In genomic region chr11:113789101-113789500, GRCm38 (mm10) we compare ENCODE assay signal across 8 mouse cellular contexts. TPM values are rescaled to one million over a fixed set of nuclear protein-coding genes. Genes with fewer than 3 reads are reported as not detected.
A peak's percentile ranks its signal among the peaks of the same experiment; 100 is the strongest.
DNase-seq lines count a peak whose midpoint lies in the region; ATAC-seq and TF ChIP-seq lines count a peak whose summit lies in the region.
"Had no signal": no experiment of that assay in that cellular context is flagged by ENCODE, and none has a peak within 500 bp of the region (broad histone marks: within the 10 kb centered on the region; RNA-seq: fewer than 3 reads in every experiment).

No protein-coding gene starts in this region.

- H3K27me3 ChIP-seq in kidney, embryonic 15.5 days: no peaks in the 10 kb centered on the region
- no peaks in the 10 kb centered on the region for H3K27me3 ChIP-seq in kidney, adult 2 months (replicated peaks; ENCODE audit: control insufficient read depth, insufficient read depth, low read length)
- H3K27me3 ChIP-seq in embryonic facial prominence, embryonic 10.5 days (replicated peaks; ENCODE audit: low read depth, poor library complexity, severe bottlenecking): 0 out of 2 replicates have a peak, but pooled peaks cover 5% of the 10 kb centered on the region
- no peaks in the 10 kb centered on the region for H3K27me3 ChIP-seq in embryonic facial prominence, embryonic 15.5 days
- peaks cover 24% of the 10 kb centered on the region for H3K27me3 ChIP-seq in liver, embryonic 12.5 days (replicated peaks)
- H3K27me3 ChIP-seq: hindbrain, embryonic 15.5 days had no signal

- H3K4me2 ChIP-seq in kidney, embryonic 15.5 days: 0 out of 2 replicates have a peak overlapping the region, but pooled peaks have one; percentile 1
- no peak overlapping the region for H3K4me2 ChIP-seq in embryonic facial prominence, embryonic 15.5 days (replicated peaks)
- H3K4me2 ChIP-seq in liver, embryonic 12.5 days: no peak overlapping the region
- H3K4me2 ChIP-seq: hindbrain, embryonic 15.5 days had no signal

- H3K4me1 ChIP-seq in kidney, embryonic 15.5 days: peaks cover 67% of the 10 kb centered on the region
- H3K4me1 ChIP-seq in kidney, adult 2 months (ENCODE audit: control insufficient read depth, insufficient read depth, low read length): no peaks in the 10 kb centered on the region
- H3K4me1 ChIP-seq in embryonic facial prominence, embryonic 10.5 days: peaks cover 79% of the 10 kb centered on the region
- H3K4me1 ChIP-seq in embryonic facial prominence, embryonic 15.5 days: peaks cover 47% of the 10 kb centered on the region
- H3K4me1 ChIP-seq in liver, embryonic 12.5 days: peaks cover 54% of the 10 kb centered on the region

- no peaks in the 10 kb centered on the region for H3K9me3 ChIP-seq in kidney, embryonic 15.5 days (replicated peaks)
- H3K9me3 ChIP-seq in embryonic facial prominence, embryonic 10.5 days: no peaks in the 10 kb centered on the region
- H3K9me3 ChIP-seq in embryonic facial prominence, embryonic 15.5 days (replicated peaks): no peaks in the 10 kb centered on the region
- no peaks in the 10 kb centered on the region for H3K9me3 ChIP-seq in liver, embryonic 12.5 days (replicated peaks)
- H3K9me3 ChIP-seq: hindbrain, embryonic 15.5 days had no signal

- H3K27ac ChIP-seq in kidney, embryonic 15.5 days: peak overlapping the region; percentile 81
- H3K27ac ChIP-seq in kidney, adult 2 months (ENCODE audit: insufficient read depth, low read depth, low read length): no peak overlapping the region
- peak overlapping the region; percentile 72 for H3K27ac ChIP-seq in embryonic facial prominence, embryonic 10.5 days (replicated peaks)
- peak overlapping the region; percentile 73; the same call in 1 of the 2 replicates for H3K27ac ChIP-seq in embryonic facial prominence, embryonic 15.5 days (replicated peaks)
- peak overlapping the region; percentile 45 for H3K27ac ChIP-seq in liver, embryonic 12.5 days
- H3K27ac ChIP-seq: hindbrain, embryonic 15.5 days had no signal

- no peak for TF ChIP-seq CTCF in kidney, adult 2 months (conservative IDR thresholded peaks at IDR 0.05; ENCODE audit: insufficient read depth, insufficient read length, low read depth, low read length)

- no peak overlapping the region for H3K4me3 ChIP-seq in kidney, embryonic 15.5 days (replicated peaks)
- H3K4me3 ChIP-seq in kidney, adult 2 months (ENCODE audit: insufficient read depth, low read depth, low read length): no peak overlapping the region
- no peak overlapping the region for H3K4me3 ChIP-seq in embryonic facial prominence, embryonic 10.5 days
- no peak overlapping the region for H3K4me3 ChIP-seq in embryonic facial prominence, embryonic 15.5 days (replicated peaks)
- H3K4me3 ChIP-seq in liver, embryonic 12.5 days: no peak overlapping the region
- H3K4me3 ChIP-seq: hindbrain, embryonic 15.5 days had no signal

- no peaks in the 10 kb centered on the region for H3K36me3 ChIP-seq in kidney, embryonic 15.5 days
- H3K36me3 ChIP-seq in kidney, adult 2 months (ENCODE audit: control insufficient read depth, insufficient read depth, low read length): no peaks in the 10 kb centered on the region
- 0 out of 2 replicates have a peak, but pooled peaks cover 7% of the 10 kb centered on the region for H3K36me3 ChIP-seq in embryonic facial prominence, embryonic 10.5 days (replicated peaks)
- H3K36me3 ChIP-seq in embryonic facial prominence, embryonic 15.5 days: no peaks in the 10 kb centered on the region
- 0 out of 2 replicates have a peak, but pooled peaks cover 5% of the 10 kb centered on the region for H3K36me3 ChIP-seq in liver, embryonic 12.5 days

- ATAC-seq in kidney, embryonic 15.5 days (replicated peaks; ENCODE audit: low FRiP score): no peak
- no peak for ATAC-seq in embryonic facial prominence, embryonic 15.5 days (ENCODE audit: insufficient number of reproducible peaks, low FRiP score, low TSS enrichment, low read depth)
- ATAC-seq in liver, embryonic 12.5 days: no peak

- no peak for TF ChIP-seq POLR2A in kidney, adult 2 months (IDR thresholded peaks at IDR 0.05; ENCODE audit: low read depth, low read length)

- DNase-seq in kidney, adult 2 months: no peak
- DNase-seq in embryonic facial prominence, embryonic 10.5 days (ENCODE audit: low spot score): no peak
- DNase-seq in thymus, postnatal 14 days: no peak
- DNase-seq in left cerebral cortex, adult 8-10 months (ENCODE audit: low spot score in 2 of 2): no peak

- WGBS in kidney, embryonic 15.5 days: 21% methylated on average over 1 of the region's 1 CpGs
- 67% methylated on average over 1 of the region's 1 CpGs for WGBS in kidney, adult 2 months
- WGBS in embryonic facial prominence, embryonic 10.5 days: 39% methylated on average over 1 of the region's 1 CpGs
- 13% methylated on average over 1 of the region's 1 CpGs for WGBS in embryonic facial prominence, embryonic 15.5 days
- WGBS in liver, embryonic 12.5 days (ENCODE audit: insufficient replicate concordance): 24% methylated on average over 1 of the region's 1 CpGs

- H3K9ac ChIP-seq in kidney, embryonic 15.5 days: no peak overlapping the region
- H3K9ac ChIP-seq in embryonic facial prominence, embryonic 15.5 days: no peak overlapping the region
- no peak overlapping the region for H3K9ac ChIP-seq in liver, embryonic 12.5 days
- H3K9ac ChIP-seq: hindbrain, embryonic 15.5 days had no signal

RNA-seq across cellular contexts. Expression of gene Cdc42ep4, which starts 37.4 kb away (rescaled TPM):
- 63.7 and 66.7 TPM in 2 replicates for polyA plus RNA-seq in kidney, embryonic 15.5 days (2015; fragmentation: Nextera tagmentation; extraction: Ambion mirVana)
- 18.0 and 18.2 TPM in 2 replicates for polyA plus RNA-seq in kidney, adult 2 months (2012; rRNA removed)
- polyA plus RNA-seq in embryonic facial prominence, embryonic 10.5 days (2016; fragmentation: Nextera tagmentation; extraction: Ambion mirVana): 117 TPM in 2 replicates
- polyA plus RNA-seq in embryonic facial prominence, embryonic 15.5 days (2015; fragmentation: Nextera tagmentation; extraction: Ambion mirVana): 82.2 and 86.2 TPM in 2 replicates
- polyA plus RNA-seq in liver, embryonic 12.5 days (2016; fragmentation: Nextera tagmentation; extraction: Ambion mirVana): 21.1 and 21.9 TPM in 2 replicates
- 10 to 100 TPM; 30.5 to 32.6 (median 31.8) TPM for total RNA-seq in left cerebral cortex, adult 8-10 months (2022)
